Mouse (Mus musculus): Measurements from ENCODE around the gene Sh3kbp1. TPM values are rescaled to one million over a fixed set of nuclear protein-coding genes. Genes with fewer than 3 reads are reported as not detected.

Gene Sh3kbp1
- polyA plus RNA-seq, 1 experiment from 2014 or later = 17.9 TPM

DNA sequence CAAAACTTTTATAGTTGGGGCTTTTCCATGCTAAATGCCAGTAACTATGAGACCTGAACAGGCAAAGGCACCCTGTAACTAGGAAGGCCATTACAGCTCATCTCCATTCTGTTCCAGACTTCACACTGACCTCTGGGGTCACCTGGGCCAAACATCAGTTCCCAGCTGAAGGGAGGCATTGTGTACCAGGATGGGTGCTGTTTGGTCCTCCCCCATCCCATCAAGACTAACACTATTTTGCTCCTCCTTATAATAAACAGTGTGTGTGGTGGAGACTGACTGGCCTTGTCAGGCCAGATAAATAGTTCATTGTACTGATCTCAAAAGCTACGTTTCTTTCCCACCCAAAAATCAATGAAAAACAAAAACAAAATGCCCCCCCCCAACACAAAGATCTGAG lies 138.8 kb downstream of the Sh3kbp1 start:
- no peaks in the 10 kb centered on the region for H3K9me3 ChIP-seq (ENCODE audit: low read length)
- DNase-seq (ENCODE audit: low spot score) = no peak
- no peak for TF ChIP-seq CTCF (IDR thresholded peaks at IDR 0.05)
- TF ChIP-seq EP300 (IDR thresholded peaks at IDR 0.05) = no peak
- H3K27ac ChIP-seq (ENCODE audit: low read length) = no peak overlapping the region
- no peak overlapping the region for H3K4me2 ChIP-seq (replicated peaks; ENCODE audit: low read depth, low read length)
- no peaks in the 10 kb centered on the region for H3K36me3 ChIP-seq (ENCODE audit: insufficient read depth, low read length)
- no peaks in the 10 kb centered on the region for H3K27me3 ChIP-seq (replicated peaks; ENCODE audit: insufficient read depth, low read length)
- no peaks in the 10 kb centered on the region for H3K4me1 ChIP-seq (ENCODE audit: insufficient read depth, low read depth, low read length)
- 53% methylated on average over 1 of the region's 1 CpGs for WGBS
- no peak overlapping the region for H3K4me3 ChIP-seq (ENCODE audit: low read depth, low read length)
- no peak for ATAC-seq
- H3K9ac ChIP-seq (replicated peaks; ENCODE audit: low read depth) = no peak overlapping the region

DNA sequence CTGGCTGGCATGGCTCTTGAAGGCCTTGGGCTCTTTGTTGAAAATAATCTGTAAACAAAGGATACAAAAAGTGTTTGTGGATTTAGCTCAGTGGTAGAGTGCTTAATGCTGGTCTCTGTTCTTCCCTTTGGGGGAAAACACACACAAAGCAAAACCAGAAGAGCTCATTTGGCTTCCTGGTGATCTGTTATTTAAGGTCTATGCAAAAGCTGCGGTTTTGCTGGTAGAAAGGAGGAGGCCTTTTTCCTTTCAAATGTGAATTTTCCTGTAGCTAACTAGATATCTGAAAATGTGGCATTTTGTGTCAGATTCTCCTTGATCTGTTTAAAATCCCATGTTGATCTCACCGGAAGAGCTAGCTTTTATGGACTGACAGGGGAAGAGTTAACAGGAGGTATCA lies 141.9 kb downstream of the Sh3kbp1 start:
- Histone ChIP-seq H3K4me2 (replicated peaks; ENCODE audit: low read depth, low read length) (no peak overlapping the region), H3K27ac (ENCODE audit: low read length) (no peak overlapping the region), H3K9ac (replicated peaks; ENCODE audit: low read depth) (no peak overlapping the region), H3K4me1 (ENCODE audit: insufficient read depth, low read depth, low read length) (no peaks in the 10 kb centered on the region), H3K27me3 (replicated peaks; ENCODE audit: insufficient read depth, low read length) (no peaks in the 10 kb centered on the region), H3K4me3 (ENCODE audit: low read depth, low read length) (no peak overlapping the region), H3K36me3 (ENCODE audit: insufficient read depth, low read length) (no peaks in the 10 kb centered on the region), H3K9me3 (ENCODE audit: low read length) (no peaks in the 10 kb centered on the region)
- DNase-seq (ENCODE audit: low spot score) (no peak), ATAC-seq (no peak)
- no peak for TF ChIP-seq CTCF (IDR thresholded peaks at IDR 0.05)
- no peak for TF ChIP-seq EP300 (IDR thresholded peaks at IDR 0.05)
- WGBS = 70% methylated on average over 2 of the region's 2 CpGs

DNA sequence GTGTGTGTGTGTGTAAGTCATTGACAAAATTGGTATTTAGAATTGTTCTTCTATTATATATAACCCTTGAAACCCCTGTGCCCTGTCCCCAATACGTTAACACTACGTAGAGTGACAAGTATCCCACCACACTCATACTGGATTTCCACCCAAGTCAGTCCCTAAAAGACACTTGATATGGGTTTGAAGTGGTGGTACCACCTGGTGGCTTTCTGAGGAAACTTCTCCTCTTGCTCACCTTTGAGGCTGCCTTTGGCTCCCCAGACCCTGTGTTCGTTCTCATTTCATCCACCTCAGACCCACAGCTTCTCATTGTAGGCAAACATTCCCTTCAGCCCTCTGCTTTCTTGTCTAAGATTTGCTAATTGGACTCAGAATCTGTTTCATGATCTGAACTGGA lies 142.7 kb downstream of the Sh3kbp1 start:
- Histone ChIP-seq H3K4me2 (replicated peaks; ENCODE audit: low read depth, low read length) (no peak overlapping the region), H3K4me1 (ENCODE audit: insufficient read depth, low read depth, low read length) (no peaks in the 10 kb centered on the region), H3K27ac (ENCODE audit: low read length) (no peak overlapping the region), H3K27me3 (replicated peaks; ENCODE audit: insufficient read depth, low read length) (no peaks in the 10 kb centered on the region), H3K9ac (replicated peaks; ENCODE audit: low read depth) (no peak overlapping the region), H3K9me3 (ENCODE audit: low read length) (no peaks in the 10 kb centered on the region), H3K4me3 (ENCODE audit: low read depth, low read length) (no peak overlapping the region), H3K36me3 (ENCODE audit: insufficient read depth, low read length) (no peaks in the 10 kb centered on the region)
- no peak for DNase-seq (ENCODE audit: low spot score)
- no peak for ATAC-seq
- 78% methylated on average over 3 of the region's 3 CpGs for WGBS
- TF ChIP-seq CTCF (IDR thresholded peaks at IDR 0.05) (no peak), EP300 (IDR thresholded peaks at IDR 0.05) (no peak)

DNA sequence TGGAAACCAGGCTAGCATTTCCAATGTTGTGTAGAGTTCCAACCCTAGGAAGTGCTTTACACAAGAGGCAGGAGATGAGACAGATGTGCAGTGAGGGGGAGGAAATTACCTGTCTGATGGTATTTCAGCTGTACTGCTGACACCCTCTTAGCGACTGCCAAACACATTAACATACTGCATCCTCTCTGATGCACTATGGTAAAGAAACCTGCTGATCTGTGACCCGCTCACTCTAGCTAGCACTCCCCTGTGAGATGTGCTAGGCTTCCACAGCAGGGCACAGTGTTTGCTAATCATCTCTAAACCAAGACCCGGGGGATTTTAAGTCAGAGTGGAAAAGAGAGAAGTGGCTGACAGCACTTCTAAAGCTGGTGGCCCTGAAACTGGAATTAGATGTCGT lies 145.1 kb downstream of the Sh3kbp1 start:
- WGBS = 45% methylated on average over 4 of the region's 4 CpGs
- no peaks in the 10 kb centered on the region for H3K36me3 ChIP-seq (ENCODE audit: insufficient read depth, low read length)
- TF ChIP-seq CTCF (IDR thresholded peaks at IDR 0.05) (no peak), EP300 (IDR thresholded peaks at IDR 0.05) (no peak)
- H3K9ac ChIP-seq (replicated peaks; ENCODE audit: low read depth) = no peak overlapping the region
- no peaks in the 10 kb centered on the region for H3K9me3 ChIP-seq (ENCODE audit: low read length)
- H3K4me1 ChIP-seq (ENCODE audit: insufficient read depth, low read depth, low read length) = no peaks in the 10 kb centered on the region
- DNase-seq (ENCODE audit: low spot score) (no peak), ATAC-seq (no peak)
- H3K27ac ChIP-seq (ENCODE audit: low read length) = no peak overlapping the region
- H3K27me3 ChIP-seq (replicated peaks; ENCODE audit: insufficient read depth, low read length) = no peaks in the 10 kb centered on the region
- no peak overlapping the region for H3K4me3 ChIP-seq (ENCODE audit: low read depth, low read length)
- no peak overlapping the region for H3K4me2 ChIP-seq (replicated peaks; ENCODE audit: low read depth, low read length)

DNA sequence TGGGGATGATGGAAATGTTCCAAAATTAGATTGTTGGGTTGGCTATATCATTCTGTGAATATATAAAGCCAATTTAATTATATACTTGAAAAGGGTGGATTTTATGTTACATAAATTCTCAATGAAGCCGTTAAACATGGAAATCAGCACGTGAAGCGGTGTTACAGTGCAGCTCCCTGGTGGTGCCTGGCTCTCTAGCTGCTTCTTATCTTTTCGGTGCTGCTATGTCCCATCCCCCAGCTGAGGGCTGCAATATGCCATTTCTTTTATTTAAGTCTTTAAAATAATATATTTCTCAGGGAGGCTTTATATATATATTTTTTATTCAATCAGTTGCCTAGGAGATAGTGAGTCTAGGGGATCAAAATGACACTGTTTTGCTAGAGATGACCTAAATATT lies 148.0 kb downstream of the Sh3kbp1 start:
- no peaks in the 10 kb centered on the region for H3K4me1 ChIP-seq (ENCODE audit: insufficient read depth, low read depth, low read length)
- no peak overlapping the region for H3K9ac ChIP-seq (replicated peaks; ENCODE audit: low read depth)
- H3K9me3 ChIP-seq (ENCODE audit: low read length) = no peaks in the 10 kb centered on the region
- H3K36me3 ChIP-seq (ENCODE audit: insufficient read depth, low read length) = no peaks in the 10 kb centered on the region
- H3K4me3 ChIP-seq (ENCODE audit: low read depth, low read length) = no peak overlapping the region
- no peak overlapping the region for H3K4me2 ChIP-seq (replicated peaks; ENCODE audit: low read depth, low read length)
- WGBS = 83% methylated on average over 4 of the region's 4 CpGs
- no peak for DNase-seq (ENCODE audit: low spot score)
- TF ChIP-seq CTCF (IDR thresholded peaks at IDR 0.05) (no peak), EP300 (IDR thresholded peaks at IDR 0.05) (no peak)
- no peaks in the 10 kb centered on the region for H3K27me3 ChIP-seq (replicated peaks; ENCODE audit: insufficient read depth, low read length)
- no peak overlapping the region for H3K27ac ChIP-seq (ENCODE audit: low read length)
- ATAC-seq = no peak

DNA sequence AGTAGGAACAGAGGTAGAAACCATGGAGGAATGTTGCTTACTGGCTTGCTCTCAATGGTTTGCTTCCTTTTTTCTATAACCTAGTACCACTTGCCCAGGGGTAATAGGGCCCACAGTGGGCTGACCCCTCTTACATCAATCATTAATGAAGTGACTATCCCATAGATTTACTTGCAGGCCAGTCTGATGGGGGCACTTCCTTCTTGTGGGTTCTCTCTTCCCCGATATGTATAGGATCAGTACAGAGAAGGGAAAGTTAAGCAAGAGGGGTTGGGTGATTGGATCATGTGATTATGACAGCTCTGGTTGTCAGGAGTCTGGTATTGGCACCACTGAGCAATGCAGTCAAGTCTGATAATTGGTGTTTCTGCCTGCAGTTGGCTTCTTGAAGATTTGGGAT lies 151.7 kb downstream of the Sh3kbp1 start:
- ATAC-seq (no peak), DNase-seq (ENCODE audit: low spot score) (peak; percentile 5)
- no peak overlapping the region for H3K4me2 ChIP-seq (replicated peaks; ENCODE audit: low read depth, low read length)
- 100% methylated on average over 1 of the region's 1 CpGs for WGBS
- no peaks in the 10 kb centered on the region for H3K36me3 ChIP-seq (ENCODE audit: insufficient read depth, low read length)
- no peak for TF ChIP-seq CTCF (IDR thresholded peaks at IDR 0.05)
- TF ChIP-seq EP300 (IDR thresholded peaks at IDR 0.05) = no peak
- no peaks in the 10 kb centered on the region for H3K9me3 ChIP-seq (ENCODE audit: low read length)
- no peak overlapping the region for H3K4me3 ChIP-seq (ENCODE audit: low read depth, low read length)
- H3K9ac ChIP-seq (replicated peaks; ENCODE audit: low read depth) = no peak overlapping the region
- no peak overlapping the region for H3K27ac ChIP-seq (ENCODE audit: low read length)
- no peaks in the 10 kb centered on the region for H3K27me3 ChIP-seq (replicated peaks; ENCODE audit: insufficient read depth, low read length)
- no peaks in the 10 kb centered on the region for H3K4me1 ChIP-seq (ENCODE audit: insufficient read depth, low read depth, low read length)

DNA sequence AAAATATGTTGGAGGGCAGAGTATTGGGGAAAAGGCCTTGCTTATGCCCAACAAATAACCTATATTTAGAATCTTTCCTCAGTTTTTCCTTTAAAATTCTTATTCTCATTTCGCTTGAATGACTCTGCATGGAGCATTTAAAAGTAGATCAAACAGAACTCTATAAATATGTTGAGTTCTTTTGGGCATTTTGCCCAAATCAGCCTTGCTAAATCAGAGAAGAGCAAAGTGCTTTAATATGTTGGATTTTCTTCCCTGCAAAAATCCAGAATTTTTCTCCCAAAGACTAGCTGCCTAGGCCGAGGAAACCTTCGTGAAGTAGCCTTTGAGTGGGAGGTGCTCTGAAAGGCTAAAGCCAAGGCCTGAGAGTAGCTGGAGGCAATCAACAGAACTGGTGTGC lies 163.4 kb downstream of the Sh3kbp1 start:
- H3K4me2 ChIP-seq (replicated peaks; ENCODE audit: low read depth, low read length) = no peak overlapping the region
- 38% methylated on average over 3 of the region's 3 CpGs for WGBS
- no peaks in the 10 kb centered on the region for H3K4me1 ChIP-seq (ENCODE audit: insufficient read depth, low read depth, low read length)
- H3K4me3 ChIP-seq (ENCODE audit: low read depth, low read length) = no peak overlapping the region
- DNase-seq (ENCODE audit: low spot score) (peak; percentile 19), ATAC-seq (no peak)
- no peaks in the 10 kb centered on the region for H3K9me3 ChIP-seq (ENCODE audit: low read length)
- no peaks in the 10 kb centered on the region for H3K27me3 ChIP-seq (replicated peaks; ENCODE audit: insufficient read depth, low read length)
- H3K9ac ChIP-seq (replicated peaks; ENCODE audit: low read depth) = no peak overlapping the region
- TF ChIP-seq CTCF (IDR thresholded peaks at IDR 0.05) = no peak
- TF ChIP-seq EP300 (IDR thresholded peaks at IDR 0.05) = no peak
- H3K36me3 ChIP-seq (ENCODE audit: insufficient read depth, low read length) = no peaks in the 10 kb centered on the region
- H3K27ac ChIP-seq (ENCODE audit: low read length) = no peak overlapping the region
